7 mouse cellular contexts compared by ENCODE assay signal in the genomic region with DNA sequence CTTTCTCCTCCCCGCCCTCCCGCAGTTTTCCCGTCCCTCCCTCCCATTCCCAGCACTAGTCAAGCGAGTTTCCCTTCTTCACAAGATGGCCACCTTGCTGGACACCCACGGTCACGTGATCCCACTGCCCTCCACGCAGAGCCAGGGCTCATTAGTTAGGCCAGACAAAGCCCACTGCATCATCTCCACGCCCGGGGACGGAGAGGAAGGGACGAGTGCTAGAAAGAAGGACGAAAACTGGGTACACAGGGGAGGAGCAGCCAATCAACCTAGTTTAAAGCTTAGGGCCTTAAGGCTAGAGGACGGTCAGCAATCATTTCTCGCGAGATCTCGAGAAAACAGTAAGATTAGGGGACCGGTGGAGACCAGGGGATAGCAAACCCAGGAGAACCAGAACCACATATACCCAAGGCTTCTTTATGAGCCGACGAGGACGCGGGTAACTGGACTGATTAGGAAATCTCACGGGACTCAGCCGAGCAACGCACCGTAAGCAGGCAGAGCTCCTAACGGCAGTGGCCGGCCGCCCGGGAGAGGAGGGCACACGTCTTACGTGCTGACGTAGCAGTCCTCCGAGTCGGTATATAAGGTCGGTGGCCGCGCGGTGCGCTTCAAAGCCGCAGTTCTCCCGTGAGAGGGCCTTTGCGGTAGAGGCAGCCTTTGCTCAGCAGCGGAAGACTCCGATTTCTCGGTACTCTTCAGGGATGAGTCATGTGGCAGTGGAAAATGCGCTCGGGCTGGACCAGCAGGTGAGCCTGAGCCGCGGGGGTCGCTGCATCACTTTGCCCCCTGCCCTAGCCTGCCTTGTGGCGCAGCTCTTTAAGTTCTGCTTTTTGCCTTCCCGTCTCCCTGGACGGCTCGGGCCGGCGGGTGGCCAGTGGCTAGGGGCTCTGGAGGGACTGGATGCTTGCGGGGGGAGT. TPM values are rescaled to one million over a fixed set of nuclear protein-coding genes. Genes with fewer than 3 reads are reported as not detected.
DNase-seq lines count a peak whose midpoint lies in the region; ATAC-seq and TF ChIP-seq lines count a peak whose summit lies in the region.

A gene (plus strand): TSS at position 562 of the 920 bp plus-strand sequence.

- peak within 1 kb of the TSS; percentile 98 for H3K9ac ChIP-seq in intestine, postnatal 0 days (ENCODE audit: low read depth, low read length)
- peak within 1 kb of the TSS; percentile 96 for H3K9ac ChIP-seq in midbrain, embryonic 12.5 days (replicated peaks)

- peaks cover 7% of the 10 kb centered on the region; the same call in 1 of the 2 replicates for H3K36me3 ChIP-seq in intestine, postnatal 0 days (ENCODE audit: control insufficient read depth, insufficient read depth)
- H3K36me3 ChIP-seq in midbrain, embryonic 12.5 days = peaks cover 11% of the 10 kb centered on the region; the same call in 1 of the 2 replicates
- H3K36me3 ChIP-seq in small intestine, adult 2 months (ENCODE audit: control insufficient read depth, insufficient read depth, low read length) = peaks cover 11% of the 10 kb centered on the region

- DNase-seq in adrenal gland, adult 8-10 months = peak; percentile 93
- peak; percentile 89 for DNase-seq in embryo, embryonic 9.5 days (ENCODE audit: extremely low spot score)
- DNase-seq in gonadal fat pad, adult 2 months (ENCODE audit: low read depth) = peak; percentile 40
- peak; percentile 93 for DNase-seq in left cerebral cortex, postnatal 4 days

- no peak for TF ChIP-seq CTCF in intestine, postnatal 0 days (IDR thresholded peaks at IDR 0.05; ENCODE audit: low read depth)
- TF ChIP-seq CTCF in small intestine, adult 2 months (IDR thresholded peaks at IDR 0.05; ENCODE audit: extremely low read depth, insufficient read length, insufficient replicate concordance, low read depth, low read length) = no peak

- H3K27ac ChIP-seq in intestine, postnatal 0 days (ENCODE audit: low read depth, low read length) = peak within 1 kb of the TSS; percentile 98
- peak within 1 kb of the TSS; percentile 98 for H3K27ac ChIP-seq in midbrain, embryonic 12.5 days (replicated peaks)
- peak within 1 kb of the TSS; percentile 100 for H3K27ac ChIP-seq in small intestine, adult 2 months (ENCODE audit: insufficient read depth, low read depth, low read length)

- peak; percentile 92 for ATAC-seq in intestine, postnatal 0 days
- ATAC-seq in midbrain, embryonic 12.5 days (ENCODE audit: low FRiP score, low read depth) = peak; percentile 92

- peak within 1 kb of the TSS; percentile 81 for H3K4me2 ChIP-seq in intestine, postnatal 0 days (replicated peaks; ENCODE audit: low read depth)
- H3K4me2 ChIP-seq in midbrain, embryonic 12.5 days (replicated peaks) = peak within 1 kb of the TSS; percentile 72

- no peaks in the 10 kb centered on the region for H3K4me1 ChIP-seq in intestine, postnatal 0 days (replicated peaks; ENCODE audit: control insufficient read depth, insufficient read depth, low read length)
- peaks cover 17% of the 10 kb centered on the region for H3K4me1 ChIP-seq in midbrain, embryonic 12.5 days
- H3K4me1 ChIP-seq in small intestine, adult 2 months (ENCODE audit: control insufficient read depth, insufficient read depth, insufficient read length, low read length) = peaks cover 3% of the 10 kb centered on the region; the same call in 1 of the 2 replicates

- H3K4me3 ChIP-seq in intestine, postnatal 0 days (ENCODE audit: low read depth, low read length) = peak within 1 kb of the TSS; percentile 92
- peak within 1 kb of the TSS; percentile 84 for H3K4me3 ChIP-seq in midbrain, embryonic 12.5 days
- H3K4me3 ChIP-seq in small intestine, adult 2 months (ENCODE audit: low read depth, low read length) = peak within 1 kb of the TSS; percentile 100

- intact Hi-C loops in left cerebral cortex, postnatal 4 days (cut with DNase I) = loop anchor here (5.0 to 10.0 kb wide), 2 partner anchors 38 to 184 kb away; a partner anchor contains a TSS

- WGBS in intestine, postnatal 0 days = under 1% methylated on average over 55 of the region's 57 CpGs
- WGBS in midbrain, embryonic 12.5 days = under 1% methylated on average over 56 of the region's 57 CpGs
- under 1% methylated on average over 57 of the region's 57 CpGs for WGBS in small intestine, adult 2 months

- TF ChIP-seq POLR2A in small intestine, adult 2 months (IDR thresholded peaks at IDR 0.05; ENCODE audit: low read depth, low read length) = peak; percentile 99

- no peaks in the 10 kb centered on the region for H3K27me3 ChIP-seq in intestine, postnatal 0 days (replicated peaks; ENCODE audit: control insufficient read depth, insufficient read depth, low read length)
- H3K27me3 ChIP-seq in midbrain, embryonic 12.5 days = peaks cover 5% of the 10 kb centered on the region; the same call in 1 of the 2 replicates
- no peaks in the 10 kb centered on the region for H3K27me3 ChIP-seq in small intestine, adult 2 months (ENCODE audit: control insufficient read depth, insufficient read depth, low read length)

- no peaks in the 10 kb centered on the region for H3K9me3 ChIP-seq in intestine, postnatal 0 days (ENCODE audit: control insufficient read depth)
- H3K9me3 ChIP-seq in midbrain, embryonic 12.5 days = no peaks in the 10 kb centered on the region

RNA-seq across cellular contexts. Expression of the gene that starts here (rescaled TPM):
- total RNA-seq in adrenal gland, adult 8-10 months (2022) = 100 to 1,000 TPM; 290 to 412 (median 345) TPM
- polyA plus RNA-seq in gonadal fat pad, adult 2 months (2012; rRNA removed) = 22.6 and 29.4 TPM in 2 replicates
- polyA plus RNA-seq in intestine, postnatal 0 days (2015; fragmentation: Nextera tagmentation; extraction: Ambion mirVana) = 84.5 and 92.6 TPM in 2 replicates
- total RNA-seq in left cerebral cortex, postnatal 4 days (2021) = 100 to 1,000 TPM; 176 to 216 TPM
- polyA plus RNA-seq in midbrain, embryonic 12.5 days (2016; fragmentation: Nextera tagmentation; extraction: Ambion mirVana) = 175 and 179 TPM in 2 replicates
- 3.1 and 6.8 TPM in 2 replicates for polyA plus RNA-seq in small intestine, adult 2 months (2012; rRNA removed)

Comparison
In these comparisons a context has a peak if more than half of its experiments do, and no peak if none do; other contexts are left out.
1. Peak in every context shown above with its lines: DNase-seq, ATAC-seq, H3K4me3 ChIP-seq and H3K27ac ChIP-seq.
2. DNase-seq: peak in every context shown above with its lines; median percentile 93 in adrenal gland, adult 8-10 months; 93 in left cerebral cortex, postnatal 4 days; 89 in embryo, embryonic 9.5 days; 40 in gonadal fat pad, adult 2 months.